Mouse (Mus musculus): ENCODE data around the gene Hspa12b.

DNA sequence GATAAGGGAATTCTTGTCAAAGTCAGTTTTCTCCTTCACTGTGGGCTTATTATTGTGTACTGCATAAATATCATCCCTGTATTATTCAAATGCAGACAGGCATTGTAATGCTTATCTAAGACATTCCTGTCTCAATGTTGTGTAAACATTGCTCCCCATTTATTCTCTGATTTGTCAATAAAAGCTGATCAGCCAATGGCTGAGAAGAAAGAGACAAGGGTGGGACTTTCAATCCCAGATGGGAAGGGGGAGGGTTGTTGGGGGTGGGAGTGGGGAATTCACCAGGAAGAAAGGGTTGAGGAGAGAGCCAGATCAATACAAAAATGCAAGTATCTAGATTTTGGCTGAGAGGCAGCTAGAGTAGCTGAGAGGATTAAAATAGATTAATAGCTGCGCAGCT, 41.8 kb downstream of the Hspa12b start:
- no peak for TF ChIP-seq EP300 (IDR thresholded peaks at IDR 0.05; ENCODE audit: insufficient read depth, low read depth, low read length)
- no peak for TF ChIP-seq CTCF (IDR thresholded peaks at IDR 0.05)

Measured in heart, adult 2 months (tissue).